ENCODE assay signal across 8 mouse cellular contexts in genomic region chr1:39720632-39721350, GRCm38 (mm10). TPM values are rescaled to one million over a fixed set of nuclear protein-coding genes. Genes with fewer than 3 reads are reported as not detected.
DNase-seq lines count a peak whose midpoint lies in the region; ATAC-seq lines count a peak whose summit lies in the region.

Gene Rfx8 (minus strand): TSS chr1:39720997.

- DNase-seq in adrenal gland, adult (ENCODE audit: inconsistent age in 2 of 2, low spot score in 1 of 2) = peak; percentile 30 to 66
- DNase-seq in adrenal gland, adult 8-10 months = no peak
- peak; percentile 35 for DNase-seq in thymus, postnatal 0 days (ENCODE audit: low spot score)
- DNase-seq in thymus, postnatal 36 days = no peak
- DNase-seq in heart, postnatal 4 days = peak; percentile 43
- no peak for DNase-seq in spleen, postnatal 10 days (ENCODE audit: low spot score in 2 of 2)
- no peak for DNase-seq in right cerebral cortex, adult 18-20 months

- peak; percentile 39; the same call in 1 of the 2 replicates for ATAC-seq in megakaryocyte progenitor cell, adult 5-6 weeks (replicated peaks; ENCODE audit: poor library complexity)

RNA-seq across cellular contexts. Expression of gene Rfx8, which starts in this region (rescaled TPM):
- total RNA-seq in adrenal gland, adult 8-10 months (2022) = under 1 TPM in 2 of 4 experiments, not detected in 2; 0.22 to 0.30 TPM
- 0.12 and 0.31 TPM in 2 replicates for polyA plus RNA-seq in thymus, postnatal 0 days (2015; fragmentation: Nextera tagmentation; extraction: Ambion mirVana)
- under 1 TPM; 0.57 to 0.72 TPM for total RNA-seq in heart, postnatal 4 days (2021)
- total RNA-seq in megakaryocyte progenitor cell, adult 5-6 weeks (2015) = 0.10 and 0.59 TPM in 2 replicates
- 0.34 and 0.62 TPM in 2 replicates for total RNA-seq in megakaryocyte progenitor cell, adult 5-6 weeks (2017)

Comparison
In these comparisons a context has a peak if more than half of its experiments do, and no peak if none do; other contexts are left out.
1. DNase-seq: peak in adrenal gland, adult (2 of 2); none in adrenal gland, adult 8-10 months (single experiment), thymus, postnatal 36 days (0 of 2), spleen, postnatal 10 days (0 of 2) and right cerebral cortex, adult 18-20 months (single experiment).
2. Peak in DNase-seq in thymus, postnatal 0 days; RNA of the gene not detected or under 1 TPM.
3. Peak in DNase-seq in heart, postnatal 4 days; RNA of the gene not detected or under 1 TPM.
4. Peak in ATAC-seq in megakaryocyte progenitor cell, adult 5-6 weeks; RNA of the gene not detected or under 1 TPM.